In genomic region chr16:93821706-93822105, GRCm38 (mm10) we compare ENCODE assay signal across 23 mouse cellular contexts.
"Had no signal": no experiment of that assay in that cellular context is flagged by ENCODE, and none has a peak within 500 bp of the region (broad histone marks: within the 10 kb centered on the region; RNA-seq: fewer than 3 reads in every experiment).

No protein-coding gene starts in this region.

- H3K36me3 ChIP-seq: heart, embryonic 12.5 days; hindbrain, embryonic 10.5 days; hindbrain, embryonic 12.5 days; hindbrain, embryonic 15.5 days; kidney, embryonic 15.5 days; limb, embryonic 10.5 days; limb, embryonic 12.5 days; liver, embryonic 13.5 days; liver, embryonic 15.5 days had no signal

- H3K9ac ChIP-seq: heart, embryonic 12.5 days; hindbrain, embryonic 12.5 days; hindbrain, embryonic 15.5 days; kidney, embryonic 15.5 days; limb, embryonic 12.5 days; liver, embryonic 13.5 days; liver, embryonic 15.5 days had no signal

- H3K4me3 ChIP-seq: heart, embryonic 10.5 days; heart, embryonic 12.5 days; hindbrain, embryonic 10.5 days; hindbrain, embryonic 12.5 days; hindbrain, embryonic 15.5 days; kidney, embryonic 15.5 days; layer of hippocampus, adult 2 months; left cerebral cortex, adult 2 months; limb, embryonic 10.5 days; limb, embryonic 12.5 days; liver, embryonic 13.5 days; liver, embryonic 15.5 days had no signal

- H3K27ac ChIP-seq: heart, embryonic 10.5 days; hindbrain, embryonic 10.5 days; hindbrain, embryonic 12.5 days; hindbrain, embryonic 15.5 days; hindbrain, postnatal 0 days; kidney, embryonic 15.5 days; kidney, postnatal 0 days; layer of hippocampus, adult 2 months; left cerebral cortex, adult 2 months; limb, embryonic 10.5 days; limb, embryonic 12.5 days; liver, embryonic 13.5 days; liver, embryonic 15.5 days had no signal

- H3K27me3 ChIP-seq: heart, embryonic 12.5 days; hindbrain, embryonic 12.5 days; hindbrain, embryonic 15.5 days; kidney, embryonic 15.5 days; liver, embryonic 13.5 days; liver, embryonic 15.5 days had no signal

- DNase-seq: gastrocnemius, postnatal 14 days; heart, postnatal 10 days; heart, postnatal 4 days; kidney, adult 11 months; kidney, adult 2 months; kidney, adult 9 months; kidney, postnatal 14 days; kidney, postnatal 36 days; liver, embryonic 13.5 days had no signal

- H3K4me1 ChIP-seq: hindbrain, embryonic 12.5 days; hindbrain, embryonic 15.5 days had no signal

- ATAC-seq: hindbrain, postnatal 0 days; intestine, embryonic 16.5 days had no signal
